Mouse (Mus musculus): ENCODE measurements around the gene Arl3.

DNA sequence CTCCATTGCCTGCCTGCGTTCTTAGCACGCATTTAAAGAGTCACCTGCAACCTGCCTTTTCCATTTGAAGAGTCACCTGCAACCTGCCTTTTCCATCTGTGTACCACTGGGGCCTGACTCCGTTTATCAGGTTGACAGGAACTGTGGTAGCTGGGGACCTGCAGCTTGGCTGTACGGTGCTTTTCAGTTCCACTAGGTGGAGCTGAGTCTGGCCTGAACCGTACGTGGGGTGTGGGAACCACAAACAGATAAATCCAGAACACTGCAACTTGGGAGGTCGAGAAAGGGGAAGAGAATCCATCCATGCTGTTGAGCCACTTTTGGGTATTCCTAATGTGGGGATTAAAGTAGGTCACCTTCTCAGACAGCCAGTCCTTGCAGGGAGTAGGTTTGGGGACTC is 34.4 kb upstream of the Arl3 start:
- TF ChIP-seq POLR2A (IDR thresholded peaks at IDR 0.05; ENCODE audit: insufficient read length, low read depth) (no peak), CEBPB (IDR thresholded peaks at IDR 0.05; ENCODE audit: insufficient read depth, poor library complexity, severe bottlenecking) (no peak), MAX (IDR thresholded peaks at IDR 0.05; ENCODE audit: low read depth) (no peak), USF1 (IDR thresholded peaks at IDR 0.05; ENCODE audit: low read depth) (no peak)

Data from myocyte (in vitro differentiated cells).